Mouse (Mus musculus): ENCODE measurements around the gene Mpp5. TPM values are rescaled to one million over a fixed set of nuclear protein-coding genes. Genes with fewer than 3 reads are reported as not detected.
A peak's percentile ranks its signal among the peaks of the same experiment; 100 is the strongest.

The Mpp5 gene
- polyA plus RNA-seq, 1 experiment from 2014 or later: 22.2 TPM

- H3K27me3 ChIP-seq: no peaks in the 10 kb centered on the region
Measured at GRCm38 (mm10) chr12:78860921-78861495, 112.3 kb downstream of the Mpp5 start.

DNA sequence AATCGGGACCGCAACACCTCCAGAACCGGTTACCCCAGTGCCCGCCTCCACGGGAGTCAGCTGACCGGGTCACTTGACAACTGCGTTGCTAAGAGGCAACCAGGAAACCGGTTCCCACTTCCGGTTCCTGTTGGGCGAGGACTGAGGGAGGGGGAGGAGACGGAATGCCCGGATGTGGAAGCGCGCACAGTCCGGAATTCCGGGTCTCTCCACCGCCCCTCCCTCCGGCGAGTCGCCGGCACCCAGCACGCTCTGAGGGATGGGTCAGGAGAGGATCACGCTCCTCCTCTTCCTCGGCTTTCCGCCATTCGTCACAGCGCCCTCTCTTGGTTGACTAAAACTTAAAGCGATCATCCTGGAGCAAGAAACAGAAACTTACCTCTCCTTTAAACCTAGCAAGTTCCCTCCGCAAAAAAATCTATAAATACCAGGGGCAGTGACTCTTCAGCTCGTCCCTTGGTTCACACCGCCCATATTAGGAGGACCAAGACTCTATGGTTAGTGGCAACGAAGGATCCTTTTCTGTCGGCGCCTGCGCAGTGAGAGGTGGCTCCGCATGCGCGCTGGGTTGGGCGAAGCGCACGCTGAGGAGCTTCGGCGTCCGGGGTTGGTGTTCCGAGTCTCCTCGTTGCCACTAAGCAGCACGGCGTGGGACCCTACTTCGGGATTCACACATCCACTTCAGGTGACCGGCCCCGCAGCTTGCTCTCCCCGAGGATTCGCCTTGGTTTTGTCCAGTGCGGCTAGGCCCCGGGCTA, 113.0 kb downstream of the Mpp5 start, which contains the start of the genes Atp6v1d and Eif2s1:
Gene Atp6v1d (minus strand): TSS at position 143 of the 758 bp plus-strand sequence.
Gene Eif2s1 (plus strand): TSS at position 324 of the 758 bp plus-strand sequence.
- peak within 1 kb of the TSS; percentile 79 for H3K4me2 ChIP-seq

More at GRCm38 (mm10) chr12:78860921-78861495, 112.3 kb downstream of the Mpp5 start:
- H3K4me3 ChIP-seq (replicated peaks): peak overlapping the region; percentile 92
- H3K9ac ChIP-seq: peak overlapping the region; percentile 54
- H3K4me2 ChIP-seq: peak overlapping the region; percentile 79
- peaks cover 11% of the 10 kb centered on the region for H3K36me3 ChIP-seq
- under 1% methylated on average over 30 of the region's 30 CpGs for WGBS
- H3K4me1 ChIP-seq: peaks cover 19% of the 10 kb centered on the region
- no peaks in the 10 kb centered on the region for H3K9me3 ChIP-seq (replicated peaks)
- H3K27ac ChIP-seq: peak overlapping the region; percentile 61
- ATAC-seq (replicated peaks; ENCODE audit: low FRiP score): peak; percentile 45

GRCm38 (mm10) chr12:78862254-78862730, 113.6 kb downstream of the Mpp5 start:
- under 1% methylated on average over 22 of the region's 22 CpGs for WGBS
- ATAC-seq (replicated peaks; ENCODE audit: low FRiP score): peak; percentile 54
- Histone ChIP-seq H3K4me1 (peaks cover 19% of the 10 kb centered on the region), H3K27ac (peak overlapping the region; percentile 94), H3K4me2 (peak overlapping the region; percentile 63), H3K9me3 (replicated peaks) (no peaks in the 10 kb centered on the region), H3K4me3 (replicated peaks) (peak overlapping the region; percentile 92), H3K36me3 (peaks cover 9% of the 10 kb centered on the region), H3K9ac (peak overlapping the region; percentile 95), H3K27me3 (no peaks in the 10 kb centered on the region)

More for the DNA sequence above, 113.0 kb downstream of the Mpp5 start, which contains the start of the genes Atp6v1d and Eif2s1:
- Histone ChIP-seq H3K36me3 (peaks cover 5% of the 10 kb centered on the region; the same call in 1 of the 2 replicates), H3K27me3 (no peaks in the 10 kb centered on the region), H3K9me3 (replicated peaks) (no peaks in the 10 kb centered on the region), H3K27ac (peak within 1 kb of the TSS; percentile 94), H3K4me3 (replicated peaks) (peak within 1 kb of the TSS; percentile 92), H3K4me1 (peaks cover 19% of the 10 kb centered on the region), H3K9ac (peak within 1 kb of the TSS; percentile 95)
- ATAC-seq (replicated peaks; ENCODE audit: low FRiP score): peak; percentile 100
- WGBS: under 1% methylated on average over 55 of the region's 55 CpGs

DNA sequence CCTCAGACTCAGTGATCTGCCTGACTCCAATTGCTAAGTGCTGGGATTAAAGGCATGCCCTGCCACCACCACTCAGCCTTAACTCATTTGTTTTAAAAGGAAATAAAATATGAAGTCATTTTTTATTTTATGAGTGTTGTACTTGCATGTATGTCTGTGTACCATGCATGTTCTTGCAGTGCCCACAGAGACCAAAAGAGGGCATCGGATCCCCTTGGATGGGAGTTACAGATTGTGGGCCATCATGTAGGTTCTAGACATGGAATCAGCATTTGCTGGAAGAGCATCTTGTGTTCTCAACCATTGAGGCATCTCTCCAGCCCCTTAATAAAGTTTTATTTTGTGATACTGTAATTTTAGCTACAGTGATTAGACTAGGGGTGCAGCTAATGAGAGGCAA, 116.7 kb downstream of the Mpp5 start:
- Histone ChIP-seq H3K4me1 (peaks cover 10% of the 10 kb centered on the region), H3K27ac (no peak overlapping the region), H3K9ac (no peak overlapping the region), H3K27me3 (no peaks in the 10 kb centered on the region), H3K9me3 (replicated peaks) (no peaks in the 10 kb centered on the region), H3K4me3 (replicated peaks) (no peak overlapping the region), H3K4me2 (no peak overlapping the region), H3K36me3 (peaks cover 37% of the 10 kb centered on the region)
- 97% methylated on average over 1 of the region's 1 CpGs for WGBS
- no peak for ATAC-seq (replicated peaks; ENCODE audit: low FRiP score)

GRCm38 (mm10) chr12:78868115-78868514, 119.4 kb downstream of the Mpp5 start:
- WGBS: 93% methylated on average over 1 of the region's 1 CpGs
- no peak overlapping the region for H3K4me3 ChIP-seq (replicated peaks)
- no peak overlapping the region for H3K27ac ChIP-seq
- H3K4me1 ChIP-seq: peaks cover 2% of the 10 kb centered on the region
- no peak for ATAC-seq (replicated peaks; ENCODE audit: low FRiP score)
- H3K4me2 ChIP-seq: no peak overlapping the region
- no peaks in the 10 kb centered on the region for H3K9me3 ChIP-seq (replicated peaks)
- H3K36me3 ChIP-seq: peaks cover 50% of the 10 kb centered on the region
- H3K27me3 ChIP-seq: no peaks in the 10 kb centered on the region
- H3K9ac ChIP-seq: no peak overlapping the region

DNA sequence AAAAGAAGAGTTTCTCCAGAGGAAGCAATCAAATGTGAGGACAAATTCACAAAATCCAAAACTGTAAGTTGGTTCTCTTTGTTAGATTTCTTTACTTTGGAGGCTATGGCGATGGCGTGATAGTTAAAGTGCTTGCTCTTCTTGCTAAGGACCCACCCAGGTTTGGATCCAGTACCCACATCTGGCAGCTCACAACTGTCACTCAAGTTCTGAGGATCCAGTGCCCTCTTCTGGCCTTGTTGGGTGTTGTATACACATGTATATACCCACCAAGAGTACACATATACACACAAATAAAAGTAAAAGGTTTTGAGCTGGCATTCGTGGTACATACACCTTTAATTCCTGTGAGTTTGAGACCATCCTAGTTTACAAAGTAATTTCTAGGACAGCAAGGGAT, 125.9 kb downstream of the Mpp5 start:
- 95% methylated on average over 3 of the region's 3 CpGs for WGBS
- H3K36me3 ChIP-seq: peaks cover 72% of the 10 kb centered on the region
- no peaks in the 10 kb centered on the region for H3K27me3 ChIP-seq
- no peak for ATAC-seq (replicated peaks; ENCODE audit: low FRiP score)
- H3K4me1 ChIP-seq: no peaks in the 10 kb centered on the region
- H3K9ac ChIP-seq: no peak overlapping the region
- H3K9me3 ChIP-seq (replicated peaks): no peaks in the 10 kb centered on the region
- H3K27ac ChIP-seq: no peak overlapping the region
- no peak overlapping the region for H3K4me3 ChIP-seq (replicated peaks)
- H3K4me2 ChIP-seq: no peak overlapping the region

GRCm38 (mm10) chr12:78890062-78890461, 141.4 kb downstream of the Mpp5 start:
- 60% methylated on average over 1 of the region's 1 CpGs for WGBS
- Histone ChIP-seq H3K4me3 (replicated peaks) (no peak overlapping the region), H3K4me1 (no peaks in the 10 kb centered on the region), H3K4me2 (no peak overlapping the region), H3K9ac (no peak overlapping the region), H3K27ac (no peak overlapping the region), H3K36me3 (peaks cover 33% of the 10 kb centered on the region), H3K27me3 (no peaks in the 10 kb centered on the region), H3K9me3 (replicated peaks) (no peaks in the 10 kb centered on the region)
- no peak for ATAC-seq (replicated peaks; ENCODE audit: low FRiP score)

Other genes starting within 250 kb of the Mpp5 start
- gene Fam71d, start 57.4 kb upstream of the Mpp5 start, polyA plus RNA-seq (2015; fragmentation: Nextera tagmentation; extraction: Ambion mirVana): not detected in 2 replicates
- 58.9 and 61.1 TPM in 2 replicates for gene Atp6v1d, start 112.7 kb downstream of the Mpp5 start, polyA plus RNA-seq (2015; fragmentation: Nextera tagmentation; extraction: Ambion mirVana)
- gene Eif2s1, start 112.9 kb downstream of the Mpp5 start, polyA plus RNA-seq (2015; fragmentation: Nextera tagmentation; extraction: Ambion mirVana): 208 and 223 TPM in 2 replicates
- gene Plek2, start 158.1 kb downstream of the Mpp5 start, polyA plus RNA-seq (2015; fragmentation: Nextera tagmentation; extraction: Ambion mirVana): 4.4 and 4.6 TPM in 2 replicates